Mouse (Mus musculus) hindbrain, embryonic 15.5 days (tissue): ENCODE measurements around the gene Ppm1f. TPM values are rescaled to one million over a fixed set of nuclear protein-coding genes. Genes with fewer than 3 reads are reported as not detected.
"Not testable (repeated sequence)": the region's sequence is repeated elsewhere in the genome, so short reads cannot be mapped to it uniquely, and the experiment has no call there.

Experiments
- ATAC-seq: fragments of 200-750 bp; cut with Nextera tagmentation; 2 replicates; pipeline ENCODE4 v1.8.0; 2017; ENCODE audit warnings: low read depth, moderate number of reproducible peaks, moderate TSS enrichment; ENCODE audit not compliant: low FRiP score
- H3K27ac ChIP-seq: fragments of 300-500 bp; sonication (generic); replicated peaks from 2 replicates; pipeline ENCODE4 v1.5.1; 2015; ENCODE audit warnings: mild to moderate bottlenecking, inconsistent platforms
- H3K27me3 ChIP-seq: fragments of 300-500 bp; sonication (generic); 2 replicates; pipeline ENCODE4 v1.6.1; 2015; ENCODE audit warnings: control low read depth, inconsistent platforms
- H3K36me3 ChIP-seq: fragments of 300-500 bp; sonication (generic); 2 replicates; pipeline ENCODE4 v1.6.1; 2015; ENCODE audit warnings: control low read depth, inconsistent platforms
- H3K4me1 ChIP-seq: fragments of 300-500 bp; sonication (generic); replicated peaks from 2 replicates; pipeline ENCODE4 v1.6.1; 2015; ENCODE audit warnings: control low read depth, inconsistent platforms
- H3K4me2 ChIP-seq: fragments of 300-500 bp; sonication (generic); 2 replicates; pipeline ENCODE4 v1.6.1; 2015; ENCODE audit warnings: moderate library complexity, mild to moderate bottlenecking, inconsistent platforms
- H3K4me3 ChIP-seq: fragments of 300-500 bp; sonication (generic); 2 replicates; pipeline ENCODE4 v1.5.1; 2015; ENCODE audit warnings: mild to moderate bottlenecking, inconsistent platforms
- H3K9ac ChIP-seq: fragments of 300-500 bp; sonication (generic); 2 replicates; pipeline ENCODE4 v1.6.1; 2015; ENCODE audit warnings: inconsistent platforms
- H3K9me3 ChIP-seq: fragments of 300-500 bp; sonication (generic); 2 replicates; pipeline ENCODE4 v1.6.1; 2016; ENCODE audit warnings: control low read depth, inconsistent platforms
- WGBS: fragments of 180-500 bp; shearing (Covaris S2); methylation state at CpG from one replicate; pipeline ENCODE4 v1.1.7; 2015; 5-methylcytosine and 5-hydroxymethylcytosine counted together
- polyA plus RNA-seq: library from polyadenylated mRNA; unstranded; fragments of >200 nt; fragmentation: Nextera tagmentation; extraction: Ambion mirVana; gene quantifications from 2 replicates; pipeline ENCODE4 v1.2.1, GENCODE M21; 2015

Gene Ppm1f
- polyA plus RNA-seq: 26.7 and 27.6 TPM in 2 replicates

GRCm38 (mm10) chr16:16896382-16897055, at the start of gene Ppm1f:
Gene Ppm1f, plus strand, starts transcription at chr16:16896469.
- H3K4me3 ChIP-seq: peak within 1 kb of the TSS; percentile 61
- WGBS: under 1% methylated on average over 29 of the region's 29 CpGs

GRCm38 (mm10) chr16:16849196-16849595, 47.1 kb upstream of the Ppm1f start:
- H3K36me3 ChIP-seq: no peaks in the 10 kb centered on the region
- H3K4me2 ChIP-seq: no peak overlapping the region
- no peak overlapping the region for H3K4me3 ChIP-seq
- no peaks in the 10 kb centered on the region for H3K4me1 ChIP-seq
- no peak for ATAC-seq
- no peaks in the 10 kb centered on the region for H3K9me3 ChIP-seq
- no peak overlapping the region for H3K27ac ChIP-seq
- no peak overlapping the region for H3K9ac ChIP-seq
- no peaks in the 10 kb centered on the region for H3K27me3 ChIP-seq

More at GRCm38 (mm10) chr16:16896382-16897055, at the start of gene Ppm1f:
- peaks cover 16% of the 10 kb centered on the region for H3K36me3 ChIP-seq
- H3K9me3 ChIP-seq: no peaks in the 10 kb centered on the region
- peak within 1 kb of the TSS; percentile 75 for H3K4me2 ChIP-seq
- H3K27ac ChIP-seq: peak within 1 kb of the TSS; percentile 82
- peaks cover 26% of the 10 kb centered on the region for H3K4me1 ChIP-seq
- no peaks in the 10 kb centered on the region for H3K27me3 ChIP-seq
- peak; percentile 94 for ATAC-seq
- H3K9ac ChIP-seq: peak within 1 kb of the TSS; percentile 85

GRCm38 (mm10) chr16:16852411-16852810, 43.9 kb upstream of the Ppm1f start:
- ATAC-seq: no peak

GRCm38 (mm10) chr16:16854836-16855235, 41.4 kb upstream of the Ppm1f start:
- no peak overlapping the region for H3K4me2 ChIP-seq
- H3K36me3 ChIP-seq: no peaks in the 10 kb centered on the region
- no peaks in the 10 kb centered on the region for H3K27me3 ChIP-seq
- H3K27ac ChIP-seq: no peak overlapping the region
- WGBS: 31% methylated on average over 6 of the region's 6 CpGs
- no peak overlapping the region for H3K4me3 ChIP-seq
- no peak for ATAC-seq
- no peak overlapping the region for H3K9ac ChIP-seq
- no peaks in the 10 kb centered on the region for H3K4me1 ChIP-seq
- H3K9me3 ChIP-seq: no peaks in the 10 kb centered on the region

More at GRCm38 (mm10) chr16:16852411-16852810, 43.9 kb upstream of the Ppm1f start:
- Histone ChIP-seq H3K27ac (no peak overlapping the region), H3K4me2 (no peak overlapping the region), H3K4me1 (no peaks in the 10 kb centered on the region), H3K9me3 (no peaks in the 10 kb centered on the region), H3K4me3 (no peak overlapping the region), H3K27me3 (no peaks in the 10 kb centered on the region), H3K9ac (no peak overlapping the region), H3K36me3 (no peaks in the 10 kb centered on the region)
- 90% methylated on average over 3 of the region's 3 CpGs for WGBS

- H3K9ac ChIP-seq: no peak overlapping the region
- H3K4me2 ChIP-seq: no peak overlapping the region
- H3K9me3 ChIP-seq: no peaks in the 10 kb centered on the region
- H3K4me3 ChIP-seq: no peak overlapping the region
- H3K27me3 ChIP-seq: no peaks in the 10 kb centered on the region
- H3K4me1 ChIP-seq: no peaks in the 10 kb centered on the region
- 97% methylated on average over 1 of the region's 1 CpGs for WGBS
- no peak overlapping the region for H3K27ac ChIP-seq
- ATAC-seq: no peak
- no peaks in the 10 kb centered on the region for H3K36me3 ChIP-seq
Observed at GRCm38 (mm10) chr16:16855541-16855940, 40.7 kb upstream of the Ppm1f start.

- H3K4me2 ChIP-seq, ATAC-seq: not testable (repeated sequence)
- WGBS: 87% methylated on average over 9 of the region's 9 CpGs
Observed at GRCm38 (mm10) chr16:16856054-16856453, 40.2 kb upstream of the Ppm1f start.

GRCm38 (mm10) chr16:16856731-16857476, 39.4 kb upstream of the Ppm1f start:
- H3K4me2 ChIP-seq: no peak overlapping the region
- no peak overlapping the region for H3K9ac ChIP-seq
- H3K27me3 ChIP-seq: no peaks in the 10 kb centered on the region
- WGBS: 81% methylated on average over 13 of the region's 13 CpGs
- no peak overlapping the region for H3K4me3 ChIP-seq
- no peak for ATAC-seq
- H3K36me3 ChIP-seq: no peaks in the 10 kb centered on the region
- H3K27ac ChIP-seq: no peak overlapping the region
- no peaks in the 10 kb centered on the region for H3K9me3 ChIP-seq
- no peaks in the 10 kb centered on the region for H3K4me1 ChIP-seq

More at GRCm38 (mm10) chr16:16856054-16856453, 40.2 kb upstream of the Ppm1f start:
- not testable (repeated sequence) for H3K9me3 ChIP-seq, H3K4me3 ChIP-seq, H3K9ac ChIP-seq, H3K27me3 ChIP-seq, H3K4me1 ChIP-seq, H3K36me3 ChIP-seq, H3K27ac ChIP-seq

- Histone ChIP-seq H3K4me2 (no peak overlapping the region), H3K27ac (no peak overlapping the region), H3K4me3 (no peak overlapping the region), H3K36me3 (no peaks in the 10 kb centered on the region), H3K9me3 (no peaks in the 10 kb centered on the region), H3K4me1 (no peaks in the 10 kb centered on the region), H3K9ac (no peak overlapping the region), H3K27me3 (no peaks in the 10 kb centered on the region)
- 73% methylated on average over 3 of the region's 3 CpGs for WGBS
- no peak for ATAC-seq
Observed at GRCm38 (mm10) chr16:16862288-16862687, 34.0 kb upstream of the Ppm1f start.

GRCm38 (mm10) chr16:16863978-16864377, 32.3 kb upstream of the Ppm1f start, which contains the start of gene Igll1:
Gene Igll1, minus strand, starts transcription at chr16:16863985.
- no peak within 1 kb of the TSS for H3K4me3 ChIP-seq
- no peaks in the 10 kb centered on the region for H3K36me3 ChIP-seq
- no peak within 1 kb of the TSS for H3K4me2 ChIP-seq
- H3K9me3 ChIP-seq: no peaks in the 10 kb centered on the region
- no peak for ATAC-seq
- no peaks in the 10 kb centered on the region for H3K27me3 ChIP-seq
- 78% methylated on average over 2 of the region's 2 CpGs for WGBS
- no peaks in the 10 kb centered on the region for H3K4me1 ChIP-seq
- no peak within 1 kb of the TSS for H3K9ac ChIP-seq
- H3K27ac ChIP-seq: no peak within 1 kb of the TSS

- H3K4me3 ChIP-seq: no peak overlapping the region
- H3K27ac ChIP-seq: no peak overlapping the region
- no peak overlapping the region for H3K9ac ChIP-seq
- no peak overlapping the region for H3K4me2 ChIP-seq
- peaks cover 2% of the 10 kb centered on the region; the same call in 1 of the 2 replicates for H3K4me1 ChIP-seq
- no peaks in the 10 kb centered on the region for H3K9me3 ChIP-seq
- no peaks in the 10 kb centered on the region for H3K27me3 ChIP-seq
- H3K36me3 ChIP-seq: no peaks in the 10 kb centered on the region
- ATAC-seq: no peak
Observed at GRCm38 (mm10) chr16:16865217-16865616, 31.1 kb upstream of the Ppm1f start.

GRCm38 (mm10) chr16:16865696-16866561, 30.3 kb upstream of the Ppm1f start:
- no peaks in the 10 kb centered on the region for H3K9me3 ChIP-seq
- H3K27ac ChIP-seq: no peak overlapping the region
- no peaks in the 10 kb centered on the region for H3K27me3 ChIP-seq
- no peaks in the 10 kb centered on the region for H3K36me3 ChIP-seq
- 52% methylated on average over 4 of the region's 5 CpGs for WGBS
- no peak overlapping the region for H3K9ac ChIP-seq
- H3K4me1 ChIP-seq: peaks cover 3% of the 10 kb centered on the region; the same call in 1 of the 2 replicates
- no peak overlapping the region for H3K4me2 ChIP-seq
- no peak overlapping the region for H3K4me3 ChIP-seq
- no peak for ATAC-seq

- H3K27ac ChIP-seq: peak overlapping the region; percentile 91
- H3K4me2 ChIP-seq: peak overlapping the region; percentile 61
- peak overlapping the region; percentile 76 for H3K4me3 ChIP-seq
- peak overlapping the region; percentile 83 for H3K9ac ChIP-seq
- no peaks in the 10 kb centered on the region for H3K27me3 ChIP-seq
- no peaks in the 10 kb centered on the region for H3K9me3 ChIP-seq
- H3K36me3 ChIP-seq: peaks cover 3% of the 10 kb centered on the region; the same call in 1 of the 2 replicates
- WGBS: 36% methylated on average over 7 of the region's 7 CpGs
- H3K4me1 ChIP-seq: peaks cover 20% of the 10 kb centered on the region
- ATAC-seq: peak; percentile 65
Observed at GRCm38 (mm10) chr16:16870241-16870616, 26.0 kb upstream of the Ppm1f start.
